9 mouse cellular contexts compared by ENCODE assay signal in the genomic region with DNA sequence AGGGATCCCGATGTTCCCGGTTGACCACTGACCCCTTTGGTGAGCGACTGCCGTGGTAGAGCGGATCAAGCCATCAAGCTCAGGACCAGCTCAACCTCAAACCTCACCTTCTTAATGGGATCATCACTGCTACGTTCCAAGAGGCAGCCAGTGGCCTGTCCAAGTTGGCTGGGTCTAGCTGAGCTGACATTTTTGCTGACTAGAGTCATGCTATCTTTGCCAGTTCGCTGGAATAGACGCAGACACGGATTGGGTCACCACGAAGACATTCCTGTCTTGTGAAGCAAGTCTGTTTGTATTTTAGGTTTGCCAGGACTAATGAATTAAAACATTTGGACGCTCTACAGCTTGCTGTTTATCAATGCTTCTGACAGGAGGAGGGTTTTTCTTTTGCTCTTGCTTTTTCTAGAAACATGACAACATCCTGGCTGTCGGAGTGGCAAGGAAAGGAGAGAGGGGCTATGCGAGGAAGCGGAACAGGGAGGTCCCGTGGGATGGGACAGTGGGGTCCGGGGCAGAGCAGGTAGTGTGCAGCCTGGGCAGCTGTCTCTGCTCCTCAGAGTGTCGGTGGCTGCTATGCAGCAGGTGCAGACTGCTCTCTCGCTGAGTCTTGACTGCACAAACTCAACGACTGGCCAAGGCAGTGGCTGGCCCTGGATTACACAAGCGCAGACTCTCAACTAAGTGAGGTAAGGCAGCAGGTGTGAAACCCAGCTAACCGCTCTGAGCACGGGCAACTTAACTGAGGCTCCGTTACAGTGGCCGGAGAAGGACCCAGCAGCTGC. TPM values are rescaled to one million over a fixed set of nuclear protein-coding genes. Genes with fewer than 3 reads are reported as not detected.
DNase-seq lines count a peak whose midpoint lies in the region; ATAC-seq and TF ChIP-seq lines count a peak whose summit lies in the region.
"Had no signal": no experiment of that assay in that cellular context is flagged by ENCODE, and none has a peak within 500 bp of the region (broad histone marks: within the 10 kb centered on the region; RNA-seq: fewer than 3 reads in every experiment).

Gene Map3k7cl, plus strand, starts transcription at position 424 of the 785 bp plus-strand sequence.

- no peak within 1 kb of the TSS for H3K27ac ChIP-seq in liver, postnatal 0 days (ENCODE audit: low read depth)

- H3K36me3 ChIP-seq in liver, postnatal 0 days (replicated peaks; ENCODE audit: insufficient read depth, low read length) = no peaks in the 10 kb centered on the region

- H3K27me3 ChIP-seq in liver, postnatal 0 days (ENCODE audit: insufficient read depth, low read length) = no peaks in the 10 kb centered on the region

- no peak within 1 kb of the TSS for H3K9ac ChIP-seq in liver, postnatal 0 days (replicated peaks)

- DNase-seq in adrenal gland, adult (ENCODE audit: inconsistent age in 2 of 2, low spot score in 1 of 2) = peak; percentile 37 to 76
- no peak for DNase-seq in adrenal gland, postnatal 4 days (ENCODE audit: low spot score in 2 of 2)
- peak; percentile 71 for DNase-seq in gastrocnemius, postnatal 25 days
- peak; percentile 64 for DNase-seq in kidney, adult 18-20 months
- DNase-seq in lung, postnatal 25 days (ENCODE audit: low spot score) = peak; percentile 46
- no peak for DNase-seq in thymus, postnatal 4 days
- DNase-seq in layer of hippocampus, postnatal 36 days = no peak
- DNase-seq in liver, postnatal 0 days = no peak

- WGBS in liver, postnatal 0 days (ENCODE audit: insufficient replicate concordance) = 77% methylated on average over 24 of the region's 24 CpGs

- no peaks in the 10 kb centered on the region for H3K9me3 ChIP-seq in liver, postnatal 0 days (ENCODE audit: low read length)

- ATAC-seq in liver, postnatal 0 days = no peak
- ATAC-seq: forebrain, embryonic 16.5 days had no signal

- no peaks in the 10 kb centered on the region for H3K4me1 ChIP-seq in liver, postnatal 0 days (ENCODE audit: insufficient read depth)

- TF ChIP-seq EP300 in liver, postnatal 0 days (IDR thresholded peaks at IDR 0.05; ENCODE audit: low read depth) = no peak

- no peak within 1 kb of the TSS for H3K4me3 ChIP-seq in liver, postnatal 0 days (ENCODE audit: low read depth, low read length)

- TF ChIP-seq CTCF in liver, postnatal 0 days (IDR thresholded peaks at IDR 0.05; ENCODE audit: low read depth) = no peak

- no peak within 1 kb of the TSS for H3K4me2 ChIP-seq in liver, postnatal 0 days (ENCODE audit: low read depth, low read length)

RNA-seq across cellular contexts. Expression of gene Map3k7cl, which starts in this region (rescaled TPM):
- 1 to 10 TPM; 3.8 to 7.0 TPM for total RNA-seq in adrenal gland, postnatal 4 days (2021)
- 10 to 100 TPM; 11.5 to 17.4 TPM for total RNA-seq in gastrocnemius, postnatal 25 days (2021)
- under 1 TPM; 0.27 to 0.83 TPM for total RNA-seq in layer of hippocampus, postnatal 36 days (2021)
- polyA plus RNA-seq in liver, postnatal 0 days (2015; fragmentation: Nextera tagmentation; extraction: Ambion mirVana) = 0.08 TPM in 1 of 2 replicates, not detected in the other

Comparison
In these comparisons a context has a peak if more than half of its experiments do, and no peak if none do; other contexts are left out.
1. DNase-seq: peak in adrenal gland, adult (2 of 2), gastrocnemius, postnatal 25 days (single experiment), kidney, adult 18-20 months (single experiment) and lung, postnatal 25 days (single experiment); none in adrenal gland, postnatal 4 days (0 of 2), thymus, postnatal 4 days (single experiment), layer of hippocampus, postnatal 36 days (0 of 2) and liver, postnatal 0 days (single experiment).